Mouse (Mus musculus) kidney, adult 18-20 months (tissue): ENCODE measurements around the gene Stk4.

Experiments used
- DNase-seq: peaks from one replicate; pipeline ENCODE4 v3.0.0; 2021

Stk4 gene

DNA sequence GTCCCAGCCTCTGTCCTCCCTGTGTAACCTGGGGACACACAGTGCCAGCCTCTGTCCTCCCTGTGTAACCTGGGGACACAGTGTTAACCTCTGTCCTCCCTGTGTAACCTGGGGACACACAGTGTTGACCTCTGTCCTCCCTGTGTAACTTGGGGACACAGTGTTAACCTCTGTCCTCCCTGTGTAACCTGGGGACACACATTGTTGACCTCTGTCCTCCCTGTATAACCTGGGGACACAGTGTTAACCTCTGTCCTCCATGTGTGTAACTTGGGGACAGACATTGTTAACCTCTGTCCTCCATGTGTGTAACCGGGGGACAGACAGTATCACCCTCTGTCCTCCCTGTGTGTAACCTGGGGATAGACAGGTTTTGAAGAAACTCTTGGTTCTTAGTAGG lies 61.5 kb downstream of the Stk4 start:
- no peak for DNase-seq

GRCm38 (mm10) chr2:164134563-164134962 lies 64.4 kb downstream of the Stk4 start:
- DNase-seq = peak; percentile 19

- DNase-seq = no peak
These were observed 65.2 kb downstream of the Stk4 start for GRCm38 (mm10) chr2:164135367-164135766.

DNA sequence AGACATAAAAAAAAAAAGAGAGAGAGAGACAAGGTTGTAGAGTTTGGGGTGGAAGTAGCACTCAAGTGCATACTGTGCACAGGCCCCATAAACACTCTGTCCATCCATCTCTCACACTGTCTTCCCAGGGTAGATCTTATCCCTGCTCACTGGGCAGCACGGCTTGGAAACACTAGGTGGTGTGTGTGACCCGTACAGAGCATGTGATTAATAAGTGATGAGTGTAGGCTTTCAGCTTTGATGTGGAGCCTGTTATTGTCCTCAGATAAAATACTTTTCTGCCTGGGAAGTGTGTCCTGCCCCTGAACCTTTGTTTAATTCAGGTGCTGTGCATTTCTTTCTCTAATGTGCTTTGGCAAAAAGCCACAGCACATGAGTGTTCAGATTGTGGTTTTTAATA lies 66.3 kb downstream of the Stk4 start:
- DNase-seq = no peak

DNA sequence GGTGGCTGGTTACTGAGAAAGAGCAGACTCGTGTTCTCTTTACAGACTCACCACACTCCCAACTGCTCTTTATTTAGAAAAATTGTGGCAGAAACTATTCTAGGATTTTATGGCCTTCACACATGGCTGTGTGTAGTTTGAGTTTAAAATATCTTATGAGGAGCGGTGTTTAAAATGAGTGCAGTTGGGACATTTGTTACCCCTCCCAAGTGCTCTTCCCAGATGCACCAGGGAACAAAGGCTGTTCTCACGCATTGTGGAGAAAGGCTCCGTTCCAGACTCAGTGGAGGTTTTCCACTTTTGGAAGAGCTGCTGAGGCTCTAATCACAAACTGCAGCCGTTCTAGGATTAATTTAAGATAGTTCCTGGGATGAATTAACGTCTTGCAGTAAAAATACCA lies 67.6 kb downstream of the Stk4 start:
- no peak for DNase-seq

GRCm38 (mm10) chr2:164142021-164142420 lies 71.9 kb downstream of the Stk4 start:
- DNase-seq = no peak

DNA sequence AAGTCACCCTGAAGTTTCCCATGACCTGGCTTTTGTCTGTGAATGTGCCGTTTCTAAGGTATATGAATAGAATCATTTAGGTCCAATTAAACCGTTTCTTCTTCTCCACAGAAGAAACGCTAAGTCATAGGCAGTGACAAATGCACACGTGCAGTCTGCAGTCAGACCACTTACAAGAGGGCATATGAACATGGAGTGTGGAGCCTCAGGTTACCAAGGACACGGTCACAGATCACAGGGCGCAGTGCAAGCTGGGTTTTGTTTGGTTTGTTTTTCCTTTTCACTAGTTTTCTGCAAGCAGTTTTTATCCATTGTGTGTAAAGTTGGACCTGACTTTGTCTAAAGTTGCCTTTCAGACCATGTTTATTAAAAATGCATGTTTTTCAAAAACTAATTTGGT lies 73.9 kb downstream of the Stk4 start:
- DNase-seq = no peak

GRCm38 (mm10) chr2:164144541-164144940 lies 74.4 kb downstream of the Stk4 start:
- DNase-seq = no peak

DNA sequence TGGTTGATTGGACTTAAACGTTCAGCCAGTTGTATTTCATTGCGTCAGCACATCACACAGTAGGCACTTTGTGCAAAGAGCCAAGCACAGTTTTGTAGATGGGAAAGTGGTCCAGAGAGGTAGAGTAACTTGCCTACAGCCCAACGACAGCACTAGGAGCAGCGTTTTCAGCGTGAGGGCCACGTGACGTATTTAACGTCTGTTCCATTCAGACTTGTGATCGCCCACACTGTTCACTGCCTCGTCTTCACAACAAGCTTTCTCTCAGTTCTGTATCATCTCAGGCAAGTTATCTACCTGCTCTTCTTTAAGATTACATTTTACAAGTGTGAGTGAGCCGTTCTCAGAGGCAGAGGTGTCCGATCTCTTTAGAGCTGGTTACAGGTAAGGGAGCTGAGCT lies 76.4 kb downstream of the Stk4 start:
- no peak for DNase-seq

- no peak for DNase-seq
These were observed 80.1 kb downstream of the Stk4 start for GRCm38 (mm10) chr2:164150086-164150760.

- DNase-seq = no peak
These were observed 82.2 kb downstream of the Stk4 start for GRCm38 (mm10) chr2:164152341-164152740.

GRCm38 (mm10) chr2:164154007-164154406 lies 83.9 kb downstream of the Stk4 start:
- DNase-seq = no peak

DNA sequence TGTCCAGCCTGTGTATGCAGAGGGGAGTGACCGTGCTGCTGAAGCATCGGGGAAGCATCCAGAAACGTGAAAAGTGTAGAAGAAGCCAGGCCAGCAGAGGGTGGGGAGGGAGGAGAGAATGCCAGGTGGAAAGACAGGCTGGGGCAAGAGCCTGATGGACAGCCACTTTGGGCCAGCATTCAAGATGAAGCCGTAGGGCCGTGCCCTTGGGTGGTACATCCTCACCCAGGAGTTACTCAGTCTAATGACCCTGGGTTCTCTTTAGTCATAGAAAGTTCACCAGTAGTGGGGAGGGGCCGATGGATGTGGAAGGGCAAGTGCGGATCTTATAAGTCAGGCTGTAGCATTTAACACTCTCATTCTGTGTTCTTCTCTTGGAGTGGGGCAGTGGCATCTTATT lies 86.0 kb downstream of the Stk4 start:
- DNase-seq = no peak

GRCm38 (mm10) chr2:164158838-164159237 lies 88.7 kb downstream of the Stk4 start:
- DNase-seq = no peak

GRCm38 (mm10) chr2:164161515-164162055 lies 91.5 kb downstream of the Stk4 start:
- DNase-seq = no peak

GRCm38 (mm10) chr2:164164941-164165340 lies 94.8 kb downstream of the Stk4 start:
- DNase-seq = no peak

GRCm38 (mm10) chr2:164167752-164168570 lies 97.8 kb downstream of the Stk4 start:
- DNase-seq = no peak

DNA sequence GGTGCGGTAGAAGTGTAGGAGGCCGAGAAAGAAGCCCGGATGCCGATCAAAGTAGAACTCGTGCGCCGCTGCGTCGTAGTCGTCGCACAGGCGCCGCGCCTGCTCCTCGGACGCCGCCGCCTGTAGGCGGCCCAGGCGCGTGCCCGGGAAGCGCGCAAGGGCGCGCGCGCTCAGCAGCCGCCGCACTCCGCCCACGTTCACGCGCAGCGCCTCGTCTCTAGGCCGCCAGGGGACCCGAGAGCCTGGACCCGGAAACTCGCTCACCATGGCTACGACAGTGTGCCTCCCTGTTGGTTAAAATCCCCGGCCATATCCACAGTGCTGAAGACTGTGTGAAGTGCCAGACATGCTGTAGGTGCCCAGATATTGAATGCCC lies 98.4 kb downstream of the Stk4 start:
- DNase-seq = no peak

DNA sequence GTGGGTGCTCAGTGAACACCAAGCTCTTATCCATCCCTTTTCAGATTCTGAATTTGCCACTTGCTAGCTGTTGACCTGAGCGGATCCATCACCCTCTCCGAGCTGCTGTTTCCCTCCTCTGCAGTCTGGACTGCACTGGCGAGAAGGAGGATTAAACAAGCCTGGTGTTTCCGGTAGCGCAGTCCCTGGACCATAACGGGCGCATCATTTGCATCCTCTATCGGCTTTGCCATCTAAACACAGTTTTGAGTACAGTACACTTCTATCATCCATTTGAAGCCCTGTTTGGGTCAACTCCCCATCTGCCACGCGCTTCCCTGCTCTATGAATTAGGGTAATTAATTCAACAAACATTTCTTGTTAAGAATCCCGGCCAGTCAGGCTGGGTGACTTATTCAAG lies 100.2 kb downstream of the Stk4 start:
- DNase-seq = no peak

DNA sequence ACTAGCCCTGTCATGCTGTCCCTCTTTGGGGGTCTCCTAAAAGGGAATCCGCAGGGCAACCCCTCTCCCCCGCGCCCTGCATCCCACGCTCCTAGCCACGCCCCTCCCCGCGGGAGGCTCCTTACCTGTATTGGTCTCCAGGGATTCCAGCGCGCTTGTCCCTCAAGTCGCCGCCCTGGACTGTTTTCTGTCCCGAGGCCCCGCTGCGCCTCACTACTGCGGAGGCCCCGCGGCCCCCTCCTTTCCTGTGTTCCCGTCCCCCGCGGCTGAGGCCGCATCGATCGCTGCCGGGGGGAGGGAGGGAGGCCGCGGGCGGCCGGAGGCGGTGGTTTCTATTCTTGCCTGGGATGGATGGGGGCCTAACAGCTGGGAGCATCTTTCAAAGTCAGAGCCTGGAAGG lies 100.8 kb downstream of the Stk4 start, which contains the start of gene Kcns1:
Gene Kcns1 (minus strand): TSS at position 212 of the 400 bp plus-strand sequence.
- DNase-seq = no peak

DNA sequence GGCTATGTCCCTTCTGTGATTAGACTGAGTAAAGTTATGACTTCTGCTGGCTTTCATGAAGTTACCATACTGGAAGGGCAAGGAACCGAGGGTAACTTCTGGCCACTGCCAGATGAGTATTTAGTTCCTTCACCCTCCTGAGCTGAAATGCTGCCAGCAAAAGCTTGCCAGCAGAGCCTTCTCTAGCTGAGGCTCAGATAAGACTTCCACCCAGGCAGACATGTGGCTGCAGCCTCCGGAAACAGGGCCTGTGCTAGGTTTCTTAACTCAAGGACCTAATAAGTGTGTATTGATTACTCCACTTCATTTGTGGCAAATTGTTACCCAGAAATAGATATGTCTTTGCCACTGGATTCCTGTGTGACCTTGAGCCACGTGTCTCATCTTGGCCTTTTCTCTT lies 103.3 kb downstream of the Stk4 start:
- DNase-seq = no peak

DNA sequence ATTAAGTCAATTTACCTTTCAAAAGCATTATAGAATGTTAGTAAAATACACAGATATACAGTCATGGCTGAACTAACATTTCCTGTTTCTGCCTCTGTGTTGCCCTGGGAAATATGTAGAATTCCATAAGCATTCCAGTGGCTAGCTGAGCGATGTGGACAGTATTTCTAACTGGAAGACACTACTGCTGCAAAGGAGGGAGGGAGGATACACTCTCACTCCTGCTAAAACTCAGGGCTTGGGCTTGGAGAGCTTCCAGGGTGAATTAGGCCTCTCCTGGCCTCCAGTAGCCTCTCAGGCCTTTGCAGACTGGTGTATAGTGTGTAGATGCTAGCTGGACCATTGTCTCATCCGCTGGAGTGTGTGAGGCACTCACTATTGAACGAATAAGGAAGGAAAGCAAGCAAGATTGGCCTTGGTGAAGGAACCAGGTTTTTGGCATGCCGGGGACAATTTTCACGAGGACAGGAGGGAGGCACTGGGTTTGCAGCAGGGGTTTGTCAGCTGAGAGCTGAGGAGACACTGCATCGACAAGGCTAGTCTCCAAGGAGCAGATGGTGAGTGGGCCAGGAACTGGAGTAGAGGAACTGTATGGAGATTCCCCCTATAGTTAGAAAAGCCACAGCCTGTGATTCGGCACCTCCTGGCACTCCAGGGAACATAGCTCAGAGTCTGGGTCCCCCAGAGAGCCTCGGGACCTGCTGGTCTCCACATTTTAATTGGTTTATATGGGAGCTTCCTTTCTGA lies 104.7 kb downstream of the Stk4 start:
- no peak for DNase-seq

- no peak for DNase-seq
These were observed 105.7 kb downstream of the Stk4 start for GRCm38 (mm10) chr2:164175850-164176249.

DNA sequence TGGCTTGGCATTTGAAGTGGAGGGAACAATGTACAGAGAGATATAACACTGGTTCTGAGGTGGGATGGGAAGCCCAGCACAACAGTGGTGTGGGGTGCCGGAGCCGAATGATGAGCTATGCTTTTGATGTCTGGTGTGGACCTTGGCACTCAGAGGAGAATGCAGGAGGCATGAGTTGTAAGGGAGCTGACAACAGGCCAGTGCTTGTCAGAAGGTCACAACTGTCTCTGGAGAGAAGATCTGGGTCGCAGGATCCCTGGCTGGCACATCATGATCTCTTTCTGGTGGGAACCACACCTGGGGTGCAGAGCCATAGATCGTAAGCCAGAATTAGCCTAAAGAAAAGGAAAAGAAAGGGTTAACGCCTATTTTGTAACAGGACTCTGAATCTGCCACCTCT lies 107.7 kb downstream of the Stk4 start:
- DNase-seq = no peak
